Mouse (Mus musculus) gastrocnemius, postnatal 10 days (tissue): Measurements from ENCODE around the gene Klrg1. TPM values are rescaled to one million over a fixed set of nuclear protein-coding genes. Genes with fewer than 3 reads are reported as not detected.

Source experiments
- DNase-seq: peaks from one replicate; pipeline ENCODE4 v3.0.0; 2021; ENCODE audit warnings: mixed read lengths
- total RNA-seq, 2 experiments: library from RNA; stranded (reverse); gene quantifications; 2 replicates each; pipeline ENCODE4 v1.2.3; 2021

Gene Klrg1
- total RNA-seq, 2 experiments from 2014 or later, result not detected

DNA sequence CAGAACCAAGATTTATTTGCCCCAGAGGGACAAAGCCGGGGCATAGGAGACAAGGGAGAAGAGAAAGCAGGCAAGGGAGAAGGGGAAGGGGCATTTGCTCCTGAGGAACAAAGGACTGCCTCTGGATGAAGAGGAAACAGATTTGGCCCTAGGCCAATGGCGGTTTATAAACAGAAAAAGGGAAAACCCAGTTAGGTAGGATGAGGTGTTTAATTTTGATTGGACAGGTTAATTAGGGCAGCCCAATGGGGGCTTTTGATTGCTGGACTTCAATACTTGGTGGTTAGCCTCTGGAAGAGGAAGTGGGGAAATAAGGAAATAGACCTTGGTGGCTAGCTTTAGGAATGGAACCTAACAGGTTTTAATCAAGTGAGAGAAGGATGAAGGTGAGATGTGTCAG lies 9.5 kb upstream of the Klrg1 start:
- DNase-seq, result no peak

DNA sequence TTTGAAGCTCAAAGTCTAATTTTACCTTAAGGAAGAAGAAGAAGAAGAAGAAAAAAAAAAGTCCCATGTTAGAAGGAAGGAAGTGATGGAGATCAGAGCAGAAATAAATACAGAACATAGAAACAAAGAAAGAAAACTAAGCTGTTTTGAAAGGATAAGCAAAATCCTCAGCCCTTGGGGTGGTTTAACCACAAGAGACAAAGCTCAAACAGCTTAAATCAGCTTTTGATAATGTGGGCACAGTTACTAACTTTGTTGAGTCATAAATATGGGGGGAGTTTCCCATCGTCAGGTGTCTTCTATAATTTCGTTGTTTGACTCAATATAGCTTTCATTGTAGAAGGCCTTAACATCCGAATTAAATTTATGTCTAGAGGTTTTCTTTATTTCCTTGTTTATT lies 9.1 kb upstream of the Klrg1 start:
- no peak for DNase-seq

DNA sequence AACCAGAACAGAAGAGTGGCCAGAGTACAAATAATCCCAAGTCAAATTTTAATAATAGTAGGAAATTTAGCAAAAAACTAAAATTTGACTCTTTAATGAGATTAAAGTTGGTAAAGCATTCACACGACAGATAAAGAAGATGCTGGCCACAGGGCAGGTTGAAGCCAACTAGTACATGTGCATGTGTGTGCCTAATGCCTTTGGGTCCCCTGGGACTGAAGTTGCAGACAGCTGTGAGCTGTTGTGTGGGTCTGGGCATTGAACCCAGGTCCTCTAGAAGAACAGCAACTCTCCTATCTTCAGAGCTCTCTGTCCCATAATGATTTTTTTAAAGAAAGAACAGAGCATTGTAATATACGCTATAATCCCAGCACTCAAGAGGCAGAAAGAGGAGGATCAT lies 8.6 kb upstream of the Klrg1 start:
- DNase-seq, result no peak

DNA sequence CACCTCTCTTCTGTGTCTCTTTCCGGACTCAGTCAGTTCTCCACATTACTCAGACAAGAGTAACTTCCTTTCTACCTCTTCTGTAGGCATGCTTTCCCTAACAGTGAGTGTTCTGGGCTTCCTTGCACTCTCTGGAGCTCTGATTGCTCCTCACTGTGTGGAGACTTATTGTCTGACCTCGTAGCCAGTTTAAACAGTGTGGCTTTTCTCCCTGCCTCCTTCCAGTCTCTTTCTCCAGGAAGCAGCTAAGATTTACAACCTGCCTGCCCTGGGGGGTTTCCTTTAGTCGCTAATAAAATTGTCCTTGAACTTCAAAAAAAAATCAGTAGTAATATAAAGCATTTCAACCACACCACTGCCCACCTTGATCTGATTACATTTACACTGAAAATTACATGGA lies 7.6 kb upstream of the Klrg1 start:
- no peak for DNase-seq

DNA sequence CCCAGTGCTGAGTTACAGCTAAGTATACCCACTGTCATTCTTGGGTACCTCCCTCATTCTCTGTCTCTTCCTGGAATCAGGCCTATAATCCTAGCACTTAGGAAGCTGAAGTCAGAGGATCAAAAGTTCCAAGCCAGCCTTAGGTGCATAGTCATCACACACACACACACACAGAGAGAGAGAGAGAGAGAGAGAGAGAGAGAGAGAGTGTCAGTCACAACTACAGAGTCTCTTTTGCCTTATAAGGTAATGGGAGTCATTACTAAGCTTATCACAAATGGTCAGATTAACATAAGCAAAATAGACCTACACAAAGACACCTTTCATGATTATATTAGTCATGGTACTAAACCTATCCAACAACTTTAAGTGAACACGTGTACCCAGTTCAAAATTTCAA lies 6.6 kb upstream of the Klrg1 start:
- no peak for DNase-seq

DNA sequence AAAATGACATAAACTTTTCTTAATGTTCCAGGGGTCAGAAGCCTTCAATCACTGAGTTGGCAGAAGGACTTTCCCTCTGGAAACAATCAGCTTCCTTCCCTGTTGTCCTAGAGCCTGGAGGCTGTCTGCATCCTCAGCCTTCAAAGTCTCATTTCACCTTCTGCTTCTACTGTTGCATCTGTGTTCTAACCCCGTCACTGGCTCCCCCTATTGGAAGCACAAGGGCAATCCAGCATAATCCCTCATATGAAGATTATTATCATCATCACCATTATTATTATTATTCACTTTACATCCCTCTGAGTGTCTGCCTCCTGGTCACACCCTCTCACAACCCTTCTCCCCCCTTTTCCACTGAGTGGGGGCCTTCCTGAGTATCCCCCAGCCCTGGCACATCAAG lies 5.6 kb upstream of the Klrg1 start:
- no peak for DNase-seq

DNA sequence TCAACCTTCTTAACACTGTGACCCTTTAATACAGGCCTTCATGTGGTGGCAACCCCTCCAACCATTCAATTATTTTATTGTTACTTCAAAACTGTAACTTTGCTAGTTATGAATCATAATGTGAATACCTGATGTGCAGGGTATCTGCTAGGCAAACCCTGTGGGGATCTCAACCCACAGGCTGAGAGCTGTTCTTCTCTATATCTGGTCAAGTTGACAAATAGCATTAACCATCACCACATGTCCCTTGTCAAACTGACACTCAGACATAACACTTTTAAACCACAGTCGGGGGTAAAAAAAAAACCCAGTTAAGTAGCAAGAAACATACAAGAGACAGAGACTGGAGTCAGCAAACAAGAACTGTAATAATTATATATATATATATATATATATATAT lies 2.1 kb upstream of the Klrg1 start:
- no peak for DNase-seq

DNA sequence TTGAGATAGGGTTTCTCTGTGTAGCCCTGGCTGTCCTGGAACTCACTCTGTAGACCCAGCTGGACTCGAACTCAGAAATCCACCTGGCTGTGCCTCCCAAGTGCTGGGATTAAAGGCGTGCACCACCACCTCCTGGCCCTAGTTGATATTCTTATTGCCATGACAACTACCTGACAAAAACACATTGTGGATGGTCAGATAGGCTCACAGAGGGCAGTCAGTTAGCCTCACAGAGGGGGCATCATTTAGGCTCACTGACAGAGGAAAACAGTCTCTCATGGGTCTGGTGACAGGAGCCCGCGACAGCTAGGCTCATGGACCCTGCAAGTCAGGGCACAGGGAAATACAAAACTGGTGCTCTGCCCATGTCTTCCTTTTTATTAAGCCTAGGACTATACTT lies 1.6 kb upstream of the Klrg1 start:
- no peak for DNase-seq

DNA sequence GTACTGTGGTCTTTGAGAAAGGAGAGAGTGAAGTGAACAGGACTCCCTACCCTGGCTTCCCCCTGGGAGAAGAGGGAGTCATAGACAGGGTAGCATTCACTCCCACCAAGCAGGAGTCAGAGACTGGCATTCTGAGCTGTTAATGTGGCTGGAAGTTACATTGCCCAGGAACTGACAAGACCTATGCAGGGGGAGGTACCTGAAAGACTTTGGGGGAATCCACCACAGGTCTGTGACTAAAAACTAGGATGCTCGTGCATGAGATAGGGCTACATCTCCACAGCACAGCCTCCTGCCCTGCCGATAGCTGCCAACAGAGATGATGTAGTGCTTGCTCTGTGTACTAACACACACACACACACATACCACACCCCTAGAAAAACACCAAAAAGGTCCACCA lies 747 bp upstream of the Klrg1 start:
- no peak for DNase-seq

DNA sequence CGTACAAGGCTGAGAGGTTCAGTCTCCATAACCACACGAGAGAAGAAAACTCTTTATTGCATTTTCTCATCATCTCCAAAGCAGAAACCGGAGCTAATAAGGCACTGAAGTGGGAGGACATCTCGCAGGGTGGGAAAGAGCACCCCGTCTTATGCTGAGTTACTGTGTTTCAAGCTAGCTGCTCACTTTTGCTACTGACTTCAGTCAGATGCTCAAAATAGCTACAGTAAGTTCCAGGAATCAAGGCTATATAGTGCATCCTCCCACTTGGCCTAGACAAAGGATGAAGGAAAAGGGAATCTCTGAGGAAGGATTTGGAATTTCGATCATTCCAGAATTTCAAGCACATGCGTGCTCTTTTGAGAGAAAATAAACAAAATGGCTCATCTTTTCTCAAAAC lies 6.1 kb downstream of the Klrg1 start:
- no peak for DNase-seq

DNA sequence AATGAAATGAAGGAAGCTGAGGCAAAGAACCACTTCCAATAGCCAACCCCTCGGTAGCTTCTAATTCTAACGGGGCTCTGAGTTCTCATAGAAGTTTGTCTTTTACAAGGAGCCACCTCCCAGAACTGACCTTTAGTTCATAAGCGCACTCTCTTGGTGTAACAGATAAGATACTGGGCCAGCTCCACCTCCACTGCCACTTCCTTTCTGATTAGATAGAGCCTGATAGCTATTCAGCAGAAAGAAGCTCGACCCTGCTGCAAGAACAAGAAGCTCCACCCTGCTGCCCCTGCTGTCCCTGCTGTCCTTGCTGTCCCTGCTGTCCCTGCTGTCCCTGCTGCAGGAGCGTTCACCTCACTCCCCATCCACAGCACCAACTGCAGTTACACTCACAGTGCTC lies 8.1 kb downstream of the Klrg1 start:
- no peak for DNase-seq

DNA sequence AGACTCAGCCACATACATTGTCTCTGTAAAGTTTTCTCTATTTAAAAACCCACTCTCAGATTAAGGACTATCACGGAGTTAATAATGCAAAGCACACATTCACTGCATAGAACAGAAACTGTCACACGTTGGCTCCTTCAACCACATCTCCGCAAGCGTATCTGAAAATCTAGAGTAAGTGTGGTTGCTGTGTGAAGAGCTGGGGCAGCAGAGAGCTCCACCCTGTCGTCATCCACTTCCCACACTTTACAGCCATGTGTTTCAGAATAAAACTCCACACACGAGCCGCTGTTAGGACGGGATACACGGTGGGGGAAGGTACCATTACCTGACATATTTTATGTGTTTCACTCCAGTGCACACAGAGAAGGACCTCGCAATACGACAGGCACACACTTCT lies 12.5 kb downstream of the Klrg1 start:
- no peak for DNase-seq

DNA sequence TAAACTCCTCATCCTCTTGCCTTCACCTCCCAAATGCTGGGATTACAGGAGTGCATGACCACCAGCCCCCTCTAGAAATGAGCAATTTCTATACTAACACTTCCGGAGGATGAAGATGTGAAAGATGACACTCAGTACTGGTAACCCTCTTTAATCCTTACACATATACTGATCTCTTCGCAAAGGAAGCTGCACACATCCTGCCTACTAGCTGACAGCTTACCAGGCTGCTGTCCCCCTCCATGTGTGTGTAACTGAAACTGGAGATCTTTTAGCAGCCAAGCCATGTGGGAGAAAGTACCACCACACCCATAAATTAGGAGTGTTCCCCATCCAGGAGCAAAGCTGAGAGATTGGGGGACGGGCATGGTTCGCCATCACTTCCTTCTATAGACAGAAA lies 13.5 kb downstream of the Klrg1 start:
- no peak for DNase-seq

DNA sequence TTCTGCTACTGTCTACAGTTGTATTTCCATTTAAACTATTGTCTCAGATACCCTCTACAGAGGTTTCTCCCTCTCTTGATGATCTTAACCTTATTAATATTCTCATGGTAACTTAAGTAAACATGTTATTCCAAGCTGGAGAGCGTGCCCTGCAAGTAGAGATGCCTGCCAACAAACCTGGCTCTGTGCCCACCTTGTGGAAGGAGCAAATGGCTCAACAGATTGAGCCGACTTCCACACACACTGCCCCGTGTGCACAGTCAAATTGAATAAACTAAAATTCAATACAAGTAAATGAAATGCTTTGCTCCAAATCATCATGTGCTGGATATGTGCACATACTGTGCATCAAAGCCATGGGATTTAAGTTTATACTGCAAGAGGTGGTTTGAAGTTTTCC lies 14.1 kb downstream of the Klrg1 start:
- peak; percentile 75 for DNase-seq

DNA sequence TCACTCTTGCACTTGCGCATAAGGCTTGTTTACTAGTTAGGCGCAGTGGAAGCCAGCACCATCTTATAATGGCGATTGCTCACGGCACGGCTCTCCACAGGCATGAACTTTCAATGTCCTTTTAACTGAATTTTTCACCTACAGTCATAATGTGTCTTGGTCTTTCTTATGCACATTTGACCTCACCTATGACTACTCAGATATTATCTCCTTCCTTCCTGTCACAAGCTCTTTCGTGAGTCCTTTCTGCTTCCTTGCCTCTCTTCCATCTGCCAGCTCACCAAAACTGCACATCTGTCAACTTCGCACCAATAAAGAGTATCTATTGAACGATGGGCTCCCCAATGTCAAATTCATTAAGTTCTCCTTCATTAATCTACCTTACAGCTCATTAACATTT lies 20.1 kb downstream of the Klrg1 start:
- DNase-seq, result no peak

DNA sequence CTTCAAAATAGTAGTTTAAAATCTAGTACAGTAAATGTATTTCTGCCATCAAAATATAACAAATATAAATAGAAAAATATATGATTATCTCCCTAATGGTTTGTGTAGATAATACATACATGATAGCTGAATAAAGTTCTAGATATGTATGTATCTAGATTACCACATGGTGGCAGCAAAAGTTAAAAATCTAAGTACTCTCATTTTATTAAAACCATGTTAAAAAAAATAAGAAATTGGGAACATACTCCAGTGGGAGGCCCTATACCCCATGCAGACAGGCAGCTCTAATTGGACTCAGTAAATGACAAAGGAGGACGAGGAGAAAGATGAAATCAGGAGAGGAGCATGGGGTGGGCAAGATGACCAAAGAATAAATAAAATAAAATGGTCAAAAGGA lies 30.5 kb downstream of the Klrg1 start:
- DNase-seq, result no peak

DNA sequence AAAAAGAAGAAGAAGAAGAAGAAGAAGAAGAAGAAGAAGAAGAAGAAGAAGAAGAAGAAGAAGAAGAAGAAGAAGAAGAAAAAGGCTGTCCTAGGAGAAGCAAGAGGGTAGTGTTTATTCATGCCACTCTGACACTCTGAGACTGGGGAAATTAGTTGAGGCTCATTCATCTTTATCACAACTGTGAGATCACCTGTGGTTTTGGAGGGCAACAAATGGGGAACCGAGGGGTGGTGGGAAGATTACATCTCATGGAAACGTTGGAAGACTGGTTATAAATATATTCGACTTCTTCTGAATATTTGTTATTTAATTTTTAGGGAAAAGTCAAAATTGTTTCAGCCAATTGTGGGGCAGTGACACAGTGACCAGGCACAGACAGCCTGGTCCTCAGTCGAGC lies 32.6 kb downstream of the Klrg1 start:
- DNase-seq, result no peak

Other genes with a start within 250 kb of the Klrg1 start
- gene M6pr, start 25.8 kb upstream of the Klrg1 start, total RNA-seq, result 10 to 100 TPM; 32.1 to 35.6 TPM
- gene Phc1, start 57.7 kb upstream of the Klrg1 start, total RNA-seq, result 10 to 100 TPM; 13.1 to 13.8 TPM
- 1 to 10 TPM; 2.1 to 2.6 TPM for gene Rimklb, start 215.9 kb upstream of the Klrg1 start, total RNA-seq
- 100 to 1,000 TPM; 115 to 141 TPM for gene Mfap5, start 223.0 kb upstream of the Klrg1 start, total RNA-seq